Mouse (Mus musculus): ENCODE data around the gene Eme1.

DNA sequence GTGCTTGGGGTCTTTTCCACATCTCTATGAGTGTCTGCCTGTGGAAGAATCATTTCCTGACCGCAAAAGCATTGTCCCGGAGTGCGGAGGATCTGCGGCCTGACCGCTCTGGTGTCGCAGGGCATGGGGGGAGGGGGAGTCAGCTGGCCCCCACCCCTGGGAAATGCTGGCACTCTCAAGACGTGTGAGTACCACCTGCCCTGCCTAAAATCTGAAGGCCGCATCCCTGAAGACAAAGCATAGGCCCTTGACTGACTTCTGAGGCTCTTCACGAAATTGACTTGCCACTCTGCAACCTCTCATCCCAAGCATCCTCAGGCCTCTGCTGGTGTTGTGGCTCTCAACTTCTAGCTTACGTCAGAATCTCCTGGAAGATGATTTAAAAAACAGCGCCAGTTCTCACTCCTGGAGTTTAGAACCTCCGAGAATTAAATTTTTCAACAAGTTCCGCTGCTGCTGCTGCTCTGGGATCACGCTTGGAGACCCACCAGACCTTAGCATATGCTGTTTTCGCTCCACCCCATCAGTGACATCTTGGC lies 23.9 kb upstream of the Eme1 start:
- TF ChIP-seq CTCF (IDR thresholded peaks at IDR 0.05; ENCODE audit: low read depth, low read length) (no peak), POLR2A (IDR thresholded peaks at IDR 0.05; ENCODE audit: borderline replicate concordance, low read depth, low read length) (no peak)
